Comparison of ENCODE assay signal across 8 mouse cellular contexts in the genomic region with DNA sequence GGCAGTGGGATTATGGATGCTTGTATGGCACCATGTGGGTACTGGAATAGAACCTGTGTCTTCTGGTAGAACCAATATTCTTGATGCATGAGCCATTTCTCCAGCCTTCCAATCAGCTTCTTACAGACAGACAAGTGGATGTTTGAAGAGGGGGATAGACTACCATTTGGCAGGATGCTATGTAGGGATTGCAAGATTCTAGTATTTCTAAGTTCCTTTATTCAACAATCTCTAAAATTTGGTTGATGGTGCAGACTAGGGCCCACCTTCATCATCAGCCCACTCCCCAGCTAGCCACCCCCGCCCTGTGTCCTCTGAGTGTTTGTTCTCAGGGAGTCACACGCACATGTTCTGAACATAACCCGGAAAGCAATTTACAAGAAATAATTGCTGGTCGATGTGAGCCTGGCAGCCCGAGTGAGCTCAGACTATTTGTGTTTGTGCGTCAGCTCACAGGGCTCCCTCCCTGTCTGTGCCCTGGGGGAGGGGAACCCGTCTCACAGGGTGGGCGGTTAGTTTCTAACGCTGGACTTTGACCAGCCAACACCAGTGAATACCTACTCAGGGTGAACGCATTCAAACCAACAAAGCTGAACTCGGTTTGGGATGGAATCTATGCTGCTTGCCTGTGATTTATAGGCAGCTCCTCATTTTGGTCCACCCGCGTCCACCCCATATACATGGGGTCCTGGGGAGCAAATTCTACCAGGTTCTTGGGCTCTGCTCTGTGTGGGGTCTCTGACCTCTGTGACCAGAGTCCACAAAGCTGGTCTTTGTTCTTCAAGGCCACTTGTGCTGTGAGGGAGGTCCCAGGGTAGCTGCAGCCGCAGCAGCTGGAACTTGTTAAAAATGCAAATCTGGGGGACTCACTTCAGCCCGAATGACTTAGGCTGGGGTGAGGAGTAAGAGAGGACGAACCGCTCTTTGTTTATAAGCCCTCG. TPM values are rescaled to one million over a fixed set of nuclear protein-coding genes. Genes with fewer than 3 reads are reported as not detected.
DNase-seq lines count a peak whose midpoint lies in the region; ATAC-seq and TF ChIP-seq lines count a peak whose summit lies in the region.

No protein-coding gene starts in this region.

- H3K9ac ChIP-seq in midbrain, postnatal 0 days (replicated peaks; ENCODE audit: low read length, poor library complexity, severe bottlenecking), result no peak overlapping the region
- peak overlapping the region; percentile 55 for H3K9ac ChIP-seq in hindbrain, embryonic 11.5 days (ENCODE audit: low read depth, low read length)
- H3K9ac ChIP-seq in limb, embryonic 12.5 days (replicated peaks), result peak overlapping the region; percentile 40; the same call in 1 of the 2 replicates
- H3K9ac ChIP-seq in stomach, embryonic 14.5 days (replicated peaks; ENCODE audit: low read depth, low read length), result no peak overlapping the region

- 3% methylated on average over 18 of the region's 18 CpGs for WGBS in midbrain, embryonic 10.5 days
- 7% methylated on average over 18 of the region's 18 CpGs for WGBS in midbrain, postnatal 0 days
- 3% methylated on average over 18 of the region's 18 CpGs for WGBS in hindbrain, embryonic 11.5 days
- 3% methylated on average over 18 of the region's 18 CpGs for WGBS in limb, embryonic 12.5 days
- WGBS in stomach, embryonic 14.5 days, result 7% methylated on average over 18 of the region's 18 CpGs

- no peaks in the 10 kb centered on the region for H3K9me3 ChIP-seq in midbrain, embryonic 10.5 days (replicated peaks)
- no peaks in the 10 kb centered on the region for H3K9me3 ChIP-seq in midbrain, postnatal 0 days (ENCODE audit: low read length)
- no peaks in the 10 kb centered on the region for H3K9me3 ChIP-seq in hindbrain, embryonic 11.5 days (ENCODE audit: control insufficient read depth, low read length)
- 0 out of 2 replicates have a peak, but pooled peaks cover 3% of the 10 kb centered on the region for H3K9me3 ChIP-seq in limb, embryonic 12.5 days
- no peaks in the 10 kb centered on the region for H3K9me3 ChIP-seq in stomach, embryonic 14.5 days (ENCODE audit: control insufficient read depth, low read depth, low read length)

- DNase-seq in midbrain, embryonic 10.5 days (ENCODE audit: low spot score), result peak; percentile 90
- no peak for DNase-seq in midbrain, postnatal 0 days (ENCODE audit: low spot score)
- peak; percentile 78 for DNase-seq in hindbrain, embryonic 11.5 days (ENCODE audit: low spot score)
- no peak for DNase-seq in cerebellum, adult 8-10 months
- no peak for DNase-seq in gastrocnemius, postnatal 4 days (ENCODE audit: low spot score in 2 of 2)
- no peak for DNase-seq in cerebellum, postnatal 14 days

- peak overlapping the region; percentile 94 for H3K27ac ChIP-seq in midbrain, embryonic 10.5 days (replicated peaks)
- no peak overlapping the region for H3K27ac ChIP-seq in midbrain, postnatal 0 days (ENCODE audit: low read depth, low read length)
- H3K27ac ChIP-seq in hindbrain, embryonic 11.5 days (ENCODE audit: low read depth, low read length), result peak overlapping the region; percentile 83
- H3K27ac ChIP-seq in limb, embryonic 12.5 days, result peak overlapping the region; percentile 98
- peak overlapping the region; percentile 92 for H3K27ac ChIP-seq in stomach, embryonic 14.5 days (ENCODE audit: low read length)

- H3K4me2 ChIP-seq in midbrain, postnatal 0 days (ENCODE audit: low read depth, low read length, poor library complexity, severe bottlenecking), result no peak overlapping the region
- peak overlapping the region; percentile 28 for H3K4me2 ChIP-seq in hindbrain, embryonic 11.5 days (replicated peaks; ENCODE audit: low read depth, low read length)
- H3K4me2 ChIP-seq in limb, embryonic 12.5 days, result peak overlapping the region; percentile 48
- H3K4me2 ChIP-seq in stomach, embryonic 14.5 days (replicated peaks; ENCODE audit: low read depth, low read length), result peak overlapping the region; percentile 24

- no peak for TF ChIP-seq CTCF in midbrain, postnatal 0 days (IDR thresholded peaks at IDR 0.05)

- peaks cover 71% of the 10 kb centered on the region for H3K4me1 ChIP-seq in midbrain, embryonic 10.5 days
- H3K4me1 ChIP-seq in midbrain, postnatal 0 days (ENCODE audit: insufficient read depth, low read length), result peaks cover 26% of the 10 kb centered on the region
- H3K4me1 ChIP-seq in hindbrain, embryonic 11.5 days (replicated peaks; ENCODE audit: control insufficient read depth, insufficient read depth, low read length), result peaks cover 16% of the 10 kb centered on the region
- peaks cover 71% of the 10 kb centered on the region for H3K4me1 ChIP-seq in limb, embryonic 12.5 days (replicated peaks)
- peaks cover 32% of the 10 kb centered on the region for H3K4me1 ChIP-seq in stomach, embryonic 14.5 days (ENCODE audit: control insufficient read depth, insufficient read depth, low read length)

- no peak for ATAC-seq in midbrain, postnatal 0 days (ENCODE audit: low FRiP score)
- peak; percentile 62 for ATAC-seq in hindbrain, embryonic 11.5 days (ENCODE audit: low FRiP score)
- peak; percentile 76 for ATAC-seq in limb, embryonic 12.5 days (ENCODE audit: insufficient number of reproducible peaks, insufficient read depth, low FRiP score, low TSS enrichment, low read depth)
- ATAC-seq in stomach, embryonic 14.5 days (ENCODE audit: insufficient number of reproducible peaks, insufficient read depth, low FRiP score, low read depth), result peak; percentile 84

- H3K36me3 ChIP-seq in midbrain, embryonic 10.5 days, result no peaks in the 10 kb centered on the region
- no peaks in the 10 kb centered on the region for H3K36me3 ChIP-seq in midbrain, postnatal 0 days (ENCODE audit: insufficient read depth, low read length)
- H3K36me3 ChIP-seq in hindbrain, embryonic 11.5 days (ENCODE audit: control insufficient read depth, insufficient read depth, low read length), result no peaks in the 10 kb centered on the region
- H3K36me3 ChIP-seq in limb, embryonic 12.5 days, result no peaks in the 10 kb centered on the region
- no peaks in the 10 kb centered on the region for H3K36me3 ChIP-seq in stomach, embryonic 14.5 days (ENCODE audit: control insufficient read depth, insufficient read depth, low read length)

- H3K27me3 ChIP-seq in midbrain, embryonic 10.5 days (ENCODE audit: low read depth, poor library complexity, severe bottlenecking), result no peaks in the 10 kb centered on the region
- no peaks in the 10 kb centered on the region for H3K27me3 ChIP-seq in midbrain, postnatal 0 days (ENCODE audit: insufficient read depth, low read length)
- H3K27me3 ChIP-seq in hindbrain, embryonic 11.5 days (ENCODE audit: control insufficient read depth, insufficient read depth, low read length), result no peaks in the 10 kb centered on the region
- H3K27me3 ChIP-seq in limb, embryonic 12.5 days, result no peaks in the 10 kb centered on the region
- no peaks in the 10 kb centered on the region for H3K27me3 ChIP-seq in stomach, embryonic 14.5 days (ENCODE audit: control insufficient read depth, insufficient read depth, low read length)

- peak overlapping the region; percentile 39 for H3K4me3 ChIP-seq in midbrain, embryonic 10.5 days
- no peak overlapping the region for H3K4me3 ChIP-seq in midbrain, postnatal 0 days (ENCODE audit: low read depth, low read length)
- H3K4me3 ChIP-seq in hindbrain, embryonic 11.5 days (ENCODE audit: low read depth, low read length), result no peak overlapping the region
- H3K4me3 ChIP-seq in limb, embryonic 12.5 days (replicated peaks), result no peak overlapping the region
- no peak overlapping the region for H3K4me3 ChIP-seq in stomach, embryonic 14.5 days (ENCODE audit: low read depth, low read length)

RNA-seq across cellular contexts. Expression of gene Shisal2a, which starts 20.6 kb away (rescaled TPM):
- polyA plus RNA-seq in midbrain, embryonic 10.5 days (2016; fragmentation: Nextera tagmentation; extraction: Ambion mirVana), result 2.2 and 2.6 TPM in 2 replicates
- 0.49 and 5.5 TPM in 2 replicates for total RNA-seq in midbrain, postnatal 0 days (2014; rRNA removed)
- 12.6 and 15.5 TPM in 2 replicates for polyA plus RNA-seq in midbrain, postnatal 0 days (2015; fragmentation: Nextera tagmentation; extraction: Ambion mirVana)
- polyA plus RNA-seq in hindbrain, embryonic 11.5 days (2014; fragmentation: Nextera tagmentation; extraction: Ambion mirVana), result 2.0 and 3.2 TPM in 2 replicates
- polyA plus RNA-seq in limb, embryonic 12.5 days (2016; fragmentation: Nextera tagmentation; extraction: Ambion mirVana), result 8.1 and 9.4 TPM in 2 replicates
- polyA plus RNA-seq in stomach, embryonic 14.5 days (2014; fragmentation: Nextera tagmentation; extraction: Ambion mirVana), result 2.0 and 2.8 TPM in 2 replicates
- not detected for total RNA-seq in gastrocnemius, postnatal 4 days (2021)

RNA-seq across cellular contexts. Expression of gene Coa7, which starts 34.7 kb away (rescaled TPM):
- 66.1 and 76.5 TPM in 2 replicates for polyA plus RNA-seq in midbrain, embryonic 10.5 days (2016; fragmentation: Nextera tagmentation; extraction: Ambion mirVana)
- total RNA-seq in midbrain, postnatal 0 days (2014; rRNA removed), result 16.8 and 59.5 TPM in 2 replicates
- 59.6 and 63.2 TPM in 2 replicates for polyA plus RNA-seq in midbrain, postnatal 0 days (2015; fragmentation: Nextera tagmentation; extraction: Ambion mirVana)
- polyA plus RNA-seq in hindbrain, embryonic 11.5 days (2014; fragmentation: Nextera tagmentation; extraction: Ambion mirVana), result 42.1 and 53.1 TPM in 2 replicates
- polyA plus RNA-seq in limb, embryonic 12.5 days (2016; fragmentation: Nextera tagmentation; extraction: Ambion mirVana), result 50.4 and 53.0 TPM in 2 replicates
- polyA plus RNA-seq in stomach, embryonic 14.5 days (2014; fragmentation: Nextera tagmentation; extraction: Ambion mirVana), result 46.3 and 48.0 TPM in 2 replicates
- total RNA-seq in gastrocnemius, postnatal 4 days (2021), result 10 to 100 TPM; 23.1 to 31.3 TPM

RNA-seq across cellular contexts. Expression of gene Gpx7, which starts 44.2 kb away (rescaled TPM):
- 52.1 and 52.8 TPM in 2 replicates for polyA plus RNA-seq in midbrain, embryonic 10.5 days (2016; fragmentation: Nextera tagmentation; extraction: Ambion mirVana)
- 27.7 and 52.2 TPM in 2 replicates for total RNA-seq in midbrain, postnatal 0 days (2014; rRNA removed)
- 35.1 and 37.5 TPM in 2 replicates for polyA plus RNA-seq in midbrain, postnatal 0 days (2015; fragmentation: Nextera tagmentation; extraction: Ambion mirVana)
- 47.3 and 52.8 TPM in 2 replicates for polyA plus RNA-seq in hindbrain, embryonic 11.5 days (2014; fragmentation: Nextera tagmentation; extraction: Ambion mirVana)
- polyA plus RNA-seq in limb, embryonic 12.5 days (2016; fragmentation: Nextera tagmentation; extraction: Ambion mirVana), result 62.0 and 62.9 TPM in 2 replicates
- polyA plus RNA-seq in stomach, embryonic 14.5 days (2014; fragmentation: Nextera tagmentation; extraction: Ambion mirVana), result 65.4 and 65.8 TPM in 2 replicates
- 10 to 100 TPM; 38.8 to 41.9 TPM for total RNA-seq in gastrocnemius, postnatal 4 days (2021)

Comparison
In these comparisons a context has a peak if more than half of its experiments do, and no peak if none do; other contexts are left out.
1. DNase-seq: peak in midbrain, embryonic 10.5 days (single experiment) and hindbrain, embryonic 11.5 days (single experiment); none in midbrain, postnatal 0 days (single experiment), cerebellum, adult 8-10 months (single experiment), gastrocnemius, postnatal 4 days (0 of 2) and cerebellum, postnatal 14 days (0 of 2).
2. H3K9ac ChIP-seq: peak in hindbrain, embryonic 11.5 days (single experiment) and limb, embryonic 12.5 days (single experiment); none in midbrain, postnatal 0 days (single experiment) and stomach, embryonic 14.5 days (single experiment).